Mouse (Mus musculus) yolk sac, embryonic 10.5 days (tissue): ENCODE results near the gene Slc26a9.
"Not testable (repeated sequence)": the region's sequence is repeated elsewhere in the genome, so short reads cannot be mapped to it uniquely, and the experiment has no call there.

ENCODE experiments used
- DNase-seq: peaks from one replicate; pipeline ENCODE4 v3.0.0-alpha.2; 2017; ENCODE audit warnings: low spot score

Slc26a9 gene

DNA sequence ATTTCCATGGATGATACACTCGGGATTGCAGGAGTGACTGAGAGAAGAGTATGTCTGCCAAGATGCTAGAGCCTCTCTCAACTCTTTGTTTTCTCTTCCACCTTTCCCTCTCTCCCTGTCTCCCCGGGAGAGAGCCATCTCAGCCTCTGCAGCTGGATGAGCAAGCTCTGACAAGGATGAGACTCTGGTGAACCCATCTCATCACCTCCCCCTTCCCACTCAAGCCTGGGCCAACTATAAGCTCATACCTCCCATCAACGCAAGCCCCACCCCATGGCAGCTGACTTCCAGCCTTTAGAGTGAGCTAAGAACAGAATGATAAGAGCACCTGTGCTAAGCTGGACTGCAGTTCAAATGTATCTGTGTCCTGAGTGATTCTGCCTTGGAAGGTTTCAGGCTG, 25.5 kb downstream of the Slc26a9 start:
- DNase-seq, result no peak

DNA sequence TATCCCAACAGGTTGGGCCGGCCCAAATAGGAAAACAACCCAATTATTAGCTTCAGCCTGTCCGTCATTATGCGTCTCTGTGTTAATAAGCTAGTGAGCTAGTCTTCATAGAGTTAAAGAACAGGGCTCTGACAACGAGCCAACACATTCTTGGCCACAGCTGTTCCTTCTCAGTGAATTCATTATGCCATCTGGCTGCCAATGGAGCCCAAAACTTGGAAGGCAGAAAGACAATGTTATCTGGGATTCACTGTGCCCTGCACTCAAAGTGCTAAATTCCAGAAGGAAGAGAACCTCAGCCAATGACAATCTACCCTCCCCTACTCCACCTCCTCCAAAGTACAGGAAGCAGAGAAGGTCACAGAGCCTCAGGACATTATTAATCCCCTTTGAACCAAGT, 26.8 kb downstream of the Slc26a9 start:
- DNase-seq, result no peak

DNA sequence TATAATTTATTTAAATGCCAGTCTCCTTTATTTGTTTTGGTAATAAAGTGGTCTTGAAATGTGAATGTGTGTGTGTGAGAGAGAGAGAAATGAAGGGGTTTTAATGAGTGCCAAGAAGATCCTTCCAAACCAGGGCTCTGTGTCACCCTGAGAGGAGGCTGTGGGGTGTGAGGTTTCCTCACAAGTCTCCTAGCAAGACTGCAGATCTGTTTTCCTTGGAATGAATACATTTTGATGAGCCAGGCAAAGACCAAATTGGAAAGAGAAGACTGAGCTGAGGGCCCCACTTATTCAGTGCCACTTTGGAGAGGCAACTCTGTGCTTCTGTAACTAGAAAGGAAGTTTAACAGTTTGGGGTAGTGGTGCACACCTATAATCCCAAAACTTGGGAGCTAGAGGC, 27.6 kb downstream of the Slc26a9 start:
- no peak for DNase-seq

DNA sequence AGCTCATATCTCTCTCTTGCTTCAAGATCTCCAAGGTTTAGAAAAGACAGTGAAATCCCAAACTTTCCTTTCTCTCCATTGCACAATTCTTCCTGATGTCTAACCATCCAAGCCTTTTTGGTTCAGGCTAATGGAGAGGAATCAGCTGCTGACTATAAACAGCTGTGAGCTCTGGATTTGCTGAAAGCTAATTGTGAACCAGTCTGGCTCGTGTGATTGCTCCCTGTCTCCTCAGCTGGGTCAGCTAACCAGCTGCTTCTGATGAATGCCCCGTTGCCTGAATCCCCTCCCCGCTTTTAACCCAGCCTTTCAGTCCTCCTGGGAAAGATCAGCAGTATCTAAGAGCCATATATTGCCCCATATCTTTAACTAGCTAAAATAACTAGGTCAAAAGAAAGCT, 50.8 kb downstream of the Slc26a9 start:
- DNase-seq, result no peak

DNA sequence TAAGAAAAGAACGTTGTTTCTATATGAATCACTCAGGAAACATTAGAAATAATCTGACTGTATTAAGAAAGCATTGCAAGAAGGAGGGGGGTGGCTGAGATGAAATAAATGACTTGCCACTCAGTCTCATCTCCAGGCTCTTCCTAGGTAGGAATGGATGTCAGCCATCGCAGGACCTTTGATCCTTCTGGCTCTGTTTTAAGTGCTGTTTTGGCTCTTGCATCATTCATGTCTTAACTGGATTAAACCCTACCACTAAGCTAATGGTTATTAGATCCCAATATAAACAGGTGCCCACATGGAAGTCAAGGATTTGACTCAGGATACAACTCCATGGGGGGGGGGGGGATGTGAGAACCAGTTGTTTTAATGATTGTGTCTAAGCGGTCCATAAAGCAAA, 51.3 kb downstream of the Slc26a9 start:
- DNase-seq, result no peak

DNA sequence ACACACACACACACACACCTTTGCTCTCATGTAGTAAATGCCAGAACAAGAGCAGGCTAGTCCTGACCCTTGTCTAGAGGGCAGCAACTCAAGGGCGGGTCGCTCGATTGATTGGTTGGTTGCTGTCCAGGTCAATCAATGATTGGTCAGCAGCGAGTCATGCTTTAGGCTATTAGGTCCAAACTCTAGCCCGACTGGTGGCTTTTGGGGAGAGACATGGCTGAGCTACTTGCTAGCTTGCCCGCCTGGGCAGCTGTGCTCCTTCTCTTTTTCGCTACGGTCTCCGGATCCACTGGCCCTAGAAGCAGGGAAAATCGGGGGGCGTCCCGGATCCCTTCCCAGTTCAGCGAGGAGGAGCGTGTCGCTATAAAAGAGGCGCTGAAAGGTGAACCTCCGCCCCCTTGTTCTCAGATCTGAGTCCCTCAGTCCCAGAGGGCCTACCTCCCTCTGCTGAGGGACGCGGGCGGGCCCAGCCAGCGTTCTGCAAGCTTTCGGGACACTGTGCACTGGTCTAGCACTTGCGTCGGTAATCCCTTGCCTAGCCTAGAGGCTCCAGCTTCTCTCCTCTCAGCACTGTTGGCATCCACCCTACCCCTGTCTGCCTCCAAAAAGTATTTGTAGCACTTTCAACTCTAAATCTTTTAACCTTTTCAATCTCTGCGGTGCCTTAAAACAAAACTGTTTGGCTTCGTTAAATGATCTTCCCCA, 53.5 kb downstream of the Slc26a9 start, which contains the start of gene Pm20d1:
TSS of gene Pm20d1 (plus strand) at position 180 of the 708 bp plus-strand sequence.
- DNase-seq, result peak; percentile 68

DNA sequence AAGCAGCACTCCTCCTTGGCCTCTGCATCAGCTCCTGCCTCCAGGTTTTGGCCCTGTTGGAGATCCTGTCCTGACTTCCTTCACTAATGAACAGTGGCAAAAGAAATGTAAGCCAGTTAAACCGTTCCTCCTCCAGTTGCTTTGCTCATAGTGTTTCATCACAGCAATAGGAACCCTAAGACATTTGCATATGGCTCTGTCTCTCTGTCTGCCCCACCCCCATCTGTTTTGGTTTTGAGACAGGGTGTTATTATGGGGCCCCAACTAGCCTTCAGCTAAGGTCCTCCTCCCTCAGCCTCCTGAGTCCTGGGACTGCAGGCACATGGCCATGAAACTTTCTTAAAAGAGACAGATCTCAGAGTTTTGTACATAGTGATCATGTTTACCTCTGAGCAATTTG, 56.2 kb downstream of the Slc26a9 start:
- DNase-seq, result no peak

DNA sequence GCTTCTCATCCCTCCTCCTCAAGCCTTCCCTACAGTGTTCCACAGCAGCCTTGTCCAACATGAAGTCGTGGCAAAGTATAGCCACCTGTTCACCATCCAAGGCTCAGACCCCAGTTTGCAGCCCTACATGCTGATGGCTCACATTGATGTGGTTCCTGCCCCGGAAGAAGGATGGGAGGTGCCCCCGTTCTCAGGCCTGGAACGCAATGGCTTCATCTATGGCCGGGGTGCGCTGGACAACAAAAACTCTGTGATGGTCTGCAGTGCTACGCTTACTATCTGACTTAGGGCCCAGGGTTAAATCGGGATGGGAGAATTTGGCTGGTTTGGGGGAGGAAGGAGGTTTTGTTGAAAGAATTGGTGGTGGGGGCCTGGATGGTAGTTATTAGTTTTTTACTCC, 57.2 kb downstream of the Slc26a9 start:
- DNase-seq, result no peak

DNA sequence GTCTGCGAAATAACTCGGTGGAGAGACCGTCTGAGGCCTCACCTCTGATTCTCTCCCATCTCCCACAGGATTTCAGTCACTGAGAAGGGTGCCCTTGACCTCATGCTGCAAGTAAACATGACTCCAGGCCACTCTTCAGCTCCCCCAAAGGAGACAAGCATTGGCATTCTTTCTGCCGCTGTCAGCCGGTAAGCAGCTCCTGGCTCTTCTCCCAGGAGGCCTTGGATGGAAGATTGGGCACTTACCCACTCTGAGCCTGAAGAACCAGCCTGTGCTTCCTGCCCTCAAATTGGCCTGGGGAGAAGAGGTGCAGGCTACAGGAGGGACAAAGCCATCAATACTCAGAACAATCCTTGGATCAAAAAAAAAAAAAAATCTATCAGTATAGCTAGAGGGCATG, 58.8 kb downstream of the Slc26a9 start:
- DNase-seq, result no peak

DNA sequence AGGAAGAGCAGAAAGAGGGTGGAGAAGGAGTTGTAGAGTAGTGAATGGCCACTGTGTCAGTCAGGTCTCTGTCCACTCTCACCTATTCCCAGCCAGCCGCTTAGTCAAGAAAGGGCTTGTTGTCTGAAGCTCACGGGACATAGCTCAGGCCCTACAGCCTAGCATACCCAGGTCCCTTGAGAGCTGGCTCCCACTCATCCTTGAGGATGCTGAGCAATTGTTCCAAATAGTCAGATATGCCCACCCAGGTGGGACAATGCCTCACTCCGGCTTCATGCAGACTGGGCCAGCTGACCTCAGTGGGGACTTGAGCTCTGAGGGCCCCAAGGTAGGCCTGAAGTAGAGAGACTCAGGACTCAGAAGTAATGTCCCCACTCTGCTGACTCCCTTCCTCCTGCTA, 60.3 kb downstream of the Slc26a9 start:
- no peak for DNase-seq

DNA sequence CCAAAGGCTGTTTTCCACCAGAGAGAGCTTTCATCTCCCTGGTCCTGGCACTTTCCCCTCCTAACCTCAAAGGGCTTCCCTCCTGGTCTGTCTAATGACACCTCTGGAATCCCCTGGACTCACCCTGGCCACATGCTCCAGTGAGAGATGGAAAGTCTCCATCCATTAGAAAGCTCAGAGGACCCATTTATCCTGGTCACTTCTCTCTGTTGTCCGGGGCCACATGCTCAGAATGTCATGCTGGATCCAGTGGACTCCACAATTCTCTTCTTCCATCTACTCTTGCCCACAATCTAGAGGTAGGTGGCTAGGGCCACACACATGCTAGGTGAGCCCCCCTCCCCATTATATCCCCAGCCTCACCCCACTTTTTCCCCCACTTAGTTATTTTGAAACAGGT, 65.2 kb downstream of the Slc26a9 start:
- no peak for DNase-seq

DNA sequence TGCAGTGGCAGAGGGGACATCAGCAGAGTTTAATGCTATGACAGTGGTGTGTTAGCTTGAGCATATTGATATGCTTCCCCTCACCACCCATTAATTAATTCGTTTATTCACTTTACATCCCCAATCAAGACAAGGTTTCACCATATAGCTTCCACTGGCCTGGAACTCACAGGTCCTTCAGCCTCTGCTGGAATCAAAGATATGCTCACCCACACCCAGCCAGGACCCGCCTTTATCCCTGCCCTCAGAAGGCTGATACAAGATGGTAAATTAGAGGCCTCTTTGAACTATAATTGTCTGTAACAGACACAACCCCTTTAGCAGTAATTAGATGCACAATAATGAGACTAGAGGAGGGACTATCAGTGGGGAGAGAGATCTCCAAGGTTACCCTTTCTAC, 65.8 kb downstream of the Slc26a9 start:
- no peak for DNase-seq

DNA sequence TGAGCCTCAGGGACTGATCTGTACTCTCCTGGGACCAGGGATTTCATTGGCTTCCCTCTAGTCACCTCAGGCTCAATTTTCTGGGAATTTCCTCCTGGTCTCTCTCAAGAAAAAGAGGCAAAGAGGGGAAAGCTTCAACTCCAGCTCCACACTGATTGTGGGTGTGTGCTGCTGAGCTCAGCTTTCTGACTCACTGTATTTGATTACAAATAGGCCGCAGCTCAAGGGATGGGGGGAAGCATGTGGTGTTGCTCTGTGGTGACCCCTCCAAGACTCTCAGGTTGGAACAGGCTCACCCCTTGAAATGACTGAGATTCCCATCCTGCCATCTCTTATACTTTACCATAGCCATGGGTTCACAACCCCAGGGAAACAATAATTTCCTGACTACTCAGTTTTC, 67.6 kb downstream of the Slc26a9 start:
- DNase-seq, result no peak

DNA sequence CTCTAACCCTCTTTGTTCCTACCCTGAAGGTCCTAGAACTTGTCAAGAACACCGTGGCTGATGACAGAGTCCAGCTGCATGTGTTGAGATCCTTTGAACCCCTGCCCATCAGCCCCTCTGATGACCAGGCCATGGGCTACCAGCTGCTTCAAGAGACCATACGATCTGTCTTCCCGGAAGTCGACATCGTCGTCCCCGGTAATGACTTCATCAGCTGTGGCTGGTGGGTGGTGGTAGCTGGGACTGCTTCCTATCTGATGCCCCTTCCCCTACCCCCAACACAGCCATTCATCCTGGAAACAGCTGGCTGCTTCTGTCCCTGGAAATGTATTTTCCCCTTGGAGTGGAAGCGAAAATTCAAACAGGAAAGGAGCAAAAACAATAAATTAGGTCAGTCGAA, 68.2 kb downstream of the Slc26a9 start:
- DNase-seq, result no peak

DNA sequence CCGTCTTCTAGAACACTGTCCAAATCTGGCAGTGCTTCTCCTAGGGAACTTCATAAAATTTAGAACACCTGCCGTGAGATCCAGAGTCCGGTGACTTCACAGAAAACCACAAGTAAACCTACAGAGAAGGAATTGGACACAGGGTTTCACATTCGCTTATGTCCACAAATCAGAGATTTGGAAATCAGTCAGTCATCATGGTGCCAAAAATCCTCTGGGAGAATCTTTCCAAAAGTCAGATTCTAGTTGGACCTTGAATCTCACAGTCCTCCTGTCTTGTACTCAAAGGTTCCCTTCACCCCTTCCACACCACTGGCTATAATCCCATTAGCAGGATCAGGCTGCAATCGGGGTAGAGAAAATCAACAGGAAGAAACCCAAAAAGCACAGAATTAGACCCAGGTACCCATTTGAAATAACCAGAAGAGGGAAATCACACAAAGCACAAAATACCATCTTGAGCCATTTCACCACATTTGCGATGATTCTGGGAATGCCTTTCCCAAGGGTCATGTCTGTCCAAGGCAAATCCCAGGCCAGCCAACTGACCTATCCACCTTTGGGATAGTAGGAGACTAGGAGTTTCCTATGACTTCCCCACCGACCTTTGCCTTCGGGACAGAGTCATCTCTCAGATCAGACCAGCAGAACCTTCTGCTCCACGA, 68.9 kb downstream of the Slc26a9 start:
- DNase-seq, result no peak

DNA sequence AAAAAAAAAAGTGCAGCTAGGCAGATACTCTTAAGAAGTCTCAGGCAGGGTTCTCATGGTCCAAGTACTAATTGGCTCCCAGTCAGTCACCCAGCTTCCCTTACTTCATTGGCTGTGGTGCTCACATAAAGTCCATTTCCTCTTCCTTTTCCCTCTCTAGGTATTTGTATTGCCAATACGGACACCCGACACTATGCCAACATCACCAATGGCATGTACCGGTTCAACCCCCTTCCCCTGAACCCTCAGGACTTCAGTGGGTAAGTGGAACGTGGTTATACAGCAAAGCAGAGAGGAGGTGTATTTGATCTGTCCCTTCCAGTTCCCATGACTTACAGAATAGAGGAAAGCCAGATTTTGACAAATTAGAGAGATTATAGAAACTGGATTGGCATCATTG, 69.9 kb downstream of the Slc26a9 start:
- no peak for DNase-seq

DNA sequence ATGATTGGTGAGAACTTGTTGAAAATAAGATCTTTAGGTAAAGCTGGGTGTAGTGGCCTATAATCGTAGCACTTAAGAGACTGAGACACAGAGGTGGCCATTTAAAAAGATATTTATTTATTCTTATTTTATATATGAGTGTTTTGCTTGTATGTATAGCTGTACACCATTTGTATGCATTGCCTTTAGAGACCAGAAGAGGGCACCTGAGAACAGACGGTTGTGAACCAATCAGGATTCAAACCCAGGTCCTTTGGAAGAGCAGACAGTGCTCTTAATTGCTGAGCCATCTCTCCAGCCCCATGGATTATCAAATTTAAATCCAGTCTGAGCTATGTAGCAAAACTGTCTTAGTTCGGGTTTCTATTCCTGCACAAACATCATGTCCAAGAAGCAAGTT, 70.4 kb downstream of the Slc26a9 start:
- DNase-seq, result no peak

DNA sequence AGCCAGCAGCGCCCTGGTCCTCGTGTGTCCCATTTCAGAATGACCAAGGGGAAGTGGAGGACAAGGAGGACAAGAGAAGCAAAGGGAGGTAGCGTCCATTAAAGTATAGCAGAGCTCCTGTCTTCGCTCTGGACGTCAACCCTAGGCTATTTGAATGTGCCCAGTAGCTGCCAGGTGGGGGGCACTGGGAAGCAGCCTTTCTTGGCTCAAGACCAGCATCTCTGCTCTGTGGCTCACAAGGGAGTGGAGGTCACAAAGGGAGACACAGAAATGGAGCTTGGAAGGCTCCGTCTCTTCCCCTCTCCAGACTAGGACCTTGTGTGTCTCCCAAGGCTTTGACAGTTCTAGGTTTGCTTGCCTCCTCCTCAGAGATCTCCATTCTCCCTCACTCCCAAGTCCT, 73.1 kb downstream of the Slc26a9 start:
- DNase-seq, result no peak

DNA sequence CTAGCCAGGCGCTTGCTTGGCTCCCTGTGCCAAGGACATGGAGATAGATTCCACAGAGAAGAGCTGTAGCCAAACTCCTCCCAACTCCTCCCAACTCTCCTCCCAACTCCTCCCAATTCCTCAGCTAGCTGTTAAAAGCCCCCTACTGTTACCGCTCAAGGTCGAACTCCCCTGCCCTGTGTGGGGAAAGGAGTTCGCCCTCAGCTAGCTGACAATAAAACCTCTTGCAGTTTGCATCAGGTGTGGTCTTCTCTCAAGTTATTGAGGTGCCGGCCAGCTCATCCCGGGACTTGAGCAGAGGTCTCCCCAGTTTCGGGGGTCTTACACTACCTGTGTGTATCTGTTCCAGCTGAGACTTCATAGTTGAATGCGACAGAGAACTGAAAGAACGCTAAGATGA, 76.5 kb downstream of the Slc26a9 start:
- not testable (repeated sequence) for DNase-seq

DNA sequence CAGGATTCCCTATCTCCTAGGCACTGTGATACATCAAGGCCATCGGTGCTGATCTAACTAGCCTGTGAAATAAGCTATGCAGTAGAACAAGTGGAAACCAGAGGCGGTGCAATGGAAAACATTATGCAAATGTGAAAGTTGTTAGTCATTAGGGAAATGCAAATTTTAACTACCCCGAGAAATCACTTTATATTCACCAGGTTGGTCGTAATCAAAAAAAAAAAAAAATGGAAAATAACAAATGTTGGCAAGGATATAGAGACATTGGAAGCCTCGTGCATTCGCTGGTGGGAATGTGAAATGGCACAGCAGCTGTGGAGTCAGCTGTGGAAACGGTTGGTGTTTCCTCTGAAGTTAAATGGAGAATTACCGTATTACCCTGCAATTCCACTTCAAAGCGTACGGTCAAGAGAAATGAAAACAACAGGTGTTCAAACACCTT, 77.1 kb downstream of the Slc26a9 start:
- DNase-seq, result no peak
